Mouse (Mus musculus) embryonic fibroblast, embryonic 13.5 days (primary cell): Measurements from ENCODE around the gene Tmcc2.

Experiments used
- CTCF ChIP-seq: IDR thresholded peaks from 2 replicates; pipeline ENCODE4 v1.5.1; 2011; ENCODE audit warnings: mild to moderate bottlenecking, control low read depth, low read length, moderate library complexity, borderline replicate concordance; ENCODE audit not compliant: insufficient read depth
- POLR2A ChIP-seq: IDR thresholded peaks from 2 replicates; pipeline ENCODE4 v1.6.1; 2011; ENCODE audit warnings: low read depth, mild to moderate bottlenecking, control low read depth, low read length, moderate library complexity

- no peak for TF ChIP-seq CTCF
- no peak for TF ChIP-seq POLR2A
Measured at GRCm38 (mm10) chr1:132371298-132372081, 19.6 kb downstream of the Tmcc2 start.
